In the genomic region with DNA sequence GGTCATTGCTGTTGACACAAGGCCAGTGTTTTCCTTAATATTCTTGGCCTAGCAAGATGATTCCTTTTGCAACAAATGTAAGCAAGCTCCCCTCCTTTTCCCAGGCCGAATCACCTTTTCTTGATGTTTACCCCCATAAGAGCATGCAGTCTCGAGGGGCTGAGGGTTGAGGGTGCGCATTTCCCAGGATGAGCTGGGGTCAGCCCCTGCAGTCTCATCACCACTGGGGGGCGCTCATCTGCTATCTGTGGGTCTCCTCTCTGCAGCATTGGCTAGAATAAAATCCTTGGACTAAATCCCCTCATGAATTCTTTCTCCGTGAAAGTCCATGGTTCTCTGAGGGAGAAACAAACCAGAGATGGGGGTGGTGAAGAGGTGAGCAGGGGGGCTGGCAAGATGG, we compare ENCODE assay signal across 9 mouse cellular contexts.
DNase-seq lines count a peak whose midpoint lies in the region; ATAC-seq and TF ChIP-seq lines count a peak whose summit lies in the region.
"Had no signal": no experiment of that assay in that cellular context is flagged by ENCODE, and none has a peak within 500 bp of the region (broad histone marks: within the 10 kb centered on the region; RNA-seq: fewer than 3 reads in every experiment).

No protein-coding gene starts in this region.

- peak; percentile 41 for TF ChIP-seq CTCF in hindbrain, postnatal 0 days (IDR thresholded peaks at IDR 0.05; ENCODE audit: low read depth)

- DNase-seq in hindbrain, postnatal 0 days (ENCODE audit: low spot score): peak; percentile 55
- DNase-seq in right cerebral cortex, postnatal 14 days: peak; percentile 63
- no peak for DNase-seq in right cerebral cortex, postnatal 25 days
- DNase-seq in c-Kit-positive CD71-positive TER-119-positive erythroid progenitor cells, embryonic 14.5 days (ENCODE audit: low spot score): peak; percentile 7
- DNase-seq in thymus, postnatal 36 days: peak; percentile 28 to 39
- DNase-seq in natural killer cell, adult 2 months (ENCODE audit: low spot score in 2 of 2): no peak
- no peak for DNase-seq in kidney, adult 8-10 months

- WGBS in hindbrain, postnatal 0 days: 66% methylated on average over 5 of the region's 5 CpGs
- WGBS in hindbrain, embryonic 12.5 days: 68% methylated on average over 5 of the region's 5 CpGs

- H3K27ac ChIP-seq in hindbrain, postnatal 0 days: no peak overlapping the region
- H3K27ac ChIP-seq in hindbrain, embryonic 12.5 days: no peak overlapping the region
- H3K27ac ChIP-seq: macrophage had no signal

- no peaks in the 10 kb centered on the region for H3K36me3 ChIP-seq in hindbrain, postnatal 0 days (ENCODE audit: insufficient read depth, low read length)
- no peaks in the 10 kb centered on the region for H3K36me3 ChIP-seq in hindbrain, embryonic 12.5 days

- no peak overlapping the region for H3K4me2 ChIP-seq in hindbrain, postnatal 0 days (ENCODE audit: low read depth, low read length)
- H3K4me2 ChIP-seq in hindbrain, embryonic 12.5 days (replicated peaks): no peak overlapping the region

- no peak overlapping the region for H3K4me3 ChIP-seq in hindbrain, postnatal 0 days (ENCODE audit: low read length)
- H3K4me3 ChIP-seq in hindbrain, embryonic 12.5 days: no peak overlapping the region

- H3K27me3 ChIP-seq in hindbrain, postnatal 0 days (ENCODE audit: insufficient read depth, low read length): no peaks in the 10 kb centered on the region
- H3K27me3 ChIP-seq in hindbrain, embryonic 12.5 days: no peaks in the 10 kb centered on the region

- H3K4me1 ChIP-seq in hindbrain, postnatal 0 days (ENCODE audit: insufficient read depth, low read length): 0 out of 2 replicates have a peak, but pooled peaks cover 2% of the 10 kb centered on the region
- H3K4me1 ChIP-seq in hindbrain, embryonic 12.5 days: peaks cover 3% of the 10 kb centered on the region

- H3K9me3 ChIP-seq in hindbrain, postnatal 0 days (ENCODE audit: low read length): no peaks in the 10 kb centered on the region
- no peaks in the 10 kb centered on the region for H3K9me3 ChIP-seq in hindbrain, embryonic 12.5 days (replicated peaks)

- no peak overlapping the region for H3K9ac ChIP-seq in hindbrain, postnatal 0 days (replicated peaks; ENCODE audit: low read length)
- no peak overlapping the region for H3K9ac ChIP-seq in hindbrain, embryonic 12.5 days

- no peak for ATAC-seq in hindbrain, postnatal 0 days
- ATAC-seq in hindbrain, embryonic 12.5 days (ENCODE audit: low FRiP score): no peak

Comparison
In these comparisons a context has a peak if more than half of its experiments do, and no peak if none do; other contexts are left out.
1. DNase-seq: peak in hindbrain, postnatal 0 days (single experiment), right cerebral cortex, postnatal 14 days (single experiment), c-Kit-positive CD71-positive TER-119-positive erythroid progenitor cells, embryonic 14.5 days (single experiment) and thymus, postnatal 36 days (2 of 2); none in right cerebral cortex, postnatal 25 days (single experiment), natural killer cell, adult 2 months (0 of 2) and kidney, adult 8-10 months (0 of 2).